Mouse (Mus musculus) left cerebral cortex, adult 18-20 months (tissue): Measurements from ENCODE around the gene Epb41l2. TPM values are rescaled to one million over a fixed set of nuclear protein-coding genes. Genes with fewer than 3 reads are reported as not detected.

Experiments used
- DNase-seq, 2 experiments: peaks; one replicate each; pipeline ENCODE4 v3.0.0; 2021 to 2022; ENCODE audit warnings: low spot score in 2 of 2, mixed read lengths in 1 of 2
- total RNA-seq, 2 experiments: library from RNA; stranded (reverse); gene quantifications; 2 replicates each; pipeline ENCODE4 v1.2.3; 2021

The Epb41l2 gene
- total RNA-seq, 2 experiments from 2014 or later = 108 to 113 TPM

DNA sequence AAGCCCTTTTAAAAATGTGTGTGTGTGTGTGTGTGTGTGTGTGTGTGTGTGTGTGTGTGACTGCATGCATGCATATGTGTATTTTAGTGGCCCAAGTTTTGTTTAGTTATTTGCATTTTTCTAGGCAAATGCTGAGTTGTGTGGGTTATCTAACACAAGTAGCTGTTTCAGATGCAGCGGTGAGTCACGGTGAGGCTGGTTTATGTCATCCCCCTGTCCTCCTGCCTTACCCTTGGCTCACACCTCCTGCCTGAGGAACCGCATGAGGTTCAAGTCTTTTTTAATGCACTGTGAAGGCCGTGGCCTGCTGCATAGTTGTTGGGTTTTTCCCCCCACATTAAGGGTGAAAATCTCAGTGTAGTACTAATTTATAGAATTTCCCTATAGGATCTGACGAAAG lies 73.3 kb downstream of the Epb41l2 start:
- DNase-seq = peak in 1 of 2 experiments; percentile 40

DNA sequence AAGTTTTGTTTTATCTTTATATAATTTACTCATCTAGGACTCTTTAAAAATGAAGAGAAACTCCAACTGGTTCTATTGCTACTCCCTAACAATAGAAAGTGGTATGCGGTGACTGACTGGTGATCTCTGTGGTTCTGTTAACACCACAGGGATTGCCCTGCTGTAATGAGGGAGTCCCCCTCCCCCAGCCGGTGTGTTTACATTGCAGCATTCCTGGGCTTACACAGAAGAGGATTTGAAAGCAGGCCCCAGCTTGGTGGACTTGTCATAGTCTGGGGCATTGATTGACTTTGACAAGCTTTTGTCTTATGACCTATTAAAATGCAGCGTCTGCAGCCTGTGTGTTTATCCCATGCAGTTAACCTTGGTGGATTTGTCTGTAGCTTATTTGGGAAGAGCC lies 73.9 kb downstream of the Epb41l2 start:
- no peak for DNase-seq

DNA sequence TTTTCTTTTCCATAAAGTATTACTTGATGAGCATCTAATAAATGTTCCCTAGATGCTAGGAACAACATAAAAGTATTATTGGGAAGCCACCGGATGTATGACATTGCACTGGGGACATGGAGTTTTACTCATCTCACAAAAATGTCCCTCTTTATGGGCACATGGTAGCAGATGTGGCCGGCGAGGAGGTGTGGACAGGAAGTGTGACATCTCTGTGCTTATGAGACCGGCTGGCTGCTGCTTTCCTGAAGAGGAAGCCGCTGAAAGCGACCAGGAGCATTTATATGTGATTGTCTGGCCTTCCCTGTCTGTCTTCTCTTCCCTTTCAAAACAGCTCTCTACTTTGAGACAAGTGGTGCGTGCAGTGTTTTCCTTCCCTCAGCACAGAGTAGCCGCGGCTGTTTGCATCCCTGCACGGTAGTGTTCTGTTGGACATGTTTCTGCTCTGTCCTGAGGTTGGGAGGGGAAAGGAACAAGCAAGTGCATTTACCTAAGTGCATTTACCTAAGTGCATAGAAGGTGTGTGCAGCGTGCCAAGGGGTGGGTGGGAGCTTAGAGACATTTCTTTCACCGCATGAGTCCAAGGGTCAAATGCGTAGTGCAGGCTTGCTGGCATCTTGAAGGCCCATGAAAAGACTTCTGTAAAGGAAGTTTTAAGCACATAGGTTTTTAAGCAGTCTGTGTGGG lies 74.9 kb downstream of the Epb41l2 start:
- no peak for DNase-seq

DNA sequence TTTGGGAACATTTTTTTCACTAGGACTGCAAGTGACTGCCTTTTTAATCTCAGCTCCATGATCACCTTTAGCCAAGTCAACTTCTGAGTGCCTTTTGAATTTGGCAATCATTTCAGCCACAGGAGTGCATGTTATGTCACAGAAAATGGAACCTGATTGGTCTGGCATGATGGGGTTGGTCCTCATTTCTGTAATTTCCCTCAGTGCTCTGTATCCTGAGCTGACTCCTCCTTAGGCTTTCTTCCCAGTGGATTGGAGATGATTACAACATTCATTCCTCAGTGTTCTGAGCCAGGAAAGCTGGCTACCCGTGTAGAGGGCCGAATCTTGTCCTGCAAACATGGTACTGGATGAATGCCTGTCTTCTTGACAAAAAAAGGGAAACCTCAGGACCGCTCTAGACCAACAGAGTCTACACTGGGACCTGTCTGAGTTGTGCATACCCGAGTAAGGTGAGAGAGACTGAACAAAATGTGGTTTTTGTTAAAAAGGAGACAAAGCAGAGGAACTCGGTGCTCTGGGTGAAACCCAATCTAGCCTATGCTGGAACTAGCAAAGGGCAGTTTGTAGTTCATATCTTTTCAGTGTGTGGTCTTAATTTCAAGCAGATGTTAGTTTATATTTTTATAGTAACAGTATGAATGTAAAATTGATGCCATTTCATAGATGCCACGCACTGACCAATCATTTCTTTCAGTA lies 77.3 kb downstream of the Epb41l2 start:
- no peak for DNase-seq

DNA sequence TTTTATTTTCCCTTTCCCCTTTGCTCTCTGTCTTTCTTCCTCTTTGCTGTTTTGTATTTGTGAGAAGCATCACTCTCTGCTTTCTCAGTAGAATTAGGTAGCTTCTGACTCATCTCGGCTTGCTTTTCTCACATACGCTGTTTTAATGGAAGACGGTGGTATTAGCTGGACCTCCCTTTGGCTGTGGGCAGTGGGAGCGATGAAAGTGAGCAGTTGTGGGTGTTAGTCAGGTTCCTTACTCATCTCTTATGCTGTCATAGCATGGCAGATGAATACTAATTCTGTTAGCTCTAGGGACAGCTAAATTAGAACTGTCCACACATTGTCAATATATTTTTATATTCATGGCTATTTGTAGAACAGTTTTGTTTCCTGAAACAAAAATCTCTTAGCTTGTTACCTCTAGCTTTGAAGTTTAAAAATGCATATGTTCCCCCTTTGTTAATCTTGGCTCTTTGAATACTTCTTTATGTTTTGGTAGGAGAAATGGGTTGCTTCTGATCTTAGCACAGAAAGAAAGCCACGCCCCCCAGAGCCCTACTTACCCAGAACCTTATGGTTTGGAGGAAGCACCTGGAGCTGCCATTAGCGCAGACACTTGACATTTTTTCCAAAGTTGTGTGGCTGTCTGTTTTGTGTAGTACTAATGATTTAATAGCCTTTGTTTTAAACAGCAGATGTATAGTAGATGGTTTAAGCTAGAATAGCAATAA lies 78.1 kb downstream of the Epb41l2 start:
- no peak for DNase-seq

DNA sequence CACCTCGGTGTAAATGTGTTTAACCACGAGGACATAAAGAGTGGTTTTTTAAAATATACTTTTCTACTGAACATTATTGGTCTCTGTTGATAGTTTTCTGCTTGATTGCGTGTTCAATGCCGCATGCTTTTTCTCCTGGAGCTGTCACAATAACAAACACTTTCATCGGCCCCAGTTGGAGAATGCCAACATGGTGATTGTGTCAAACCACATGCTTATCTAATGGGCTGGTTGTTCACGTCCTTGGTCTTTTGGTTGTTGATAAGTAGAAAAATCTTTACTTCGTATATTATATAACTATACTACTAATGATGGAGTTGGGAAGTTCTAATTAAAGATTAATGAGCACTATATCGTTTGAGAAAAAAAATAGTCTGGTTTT lies 78.7 kb downstream of the Epb41l2 start:
- DNase-seq = no peak

DNA sequence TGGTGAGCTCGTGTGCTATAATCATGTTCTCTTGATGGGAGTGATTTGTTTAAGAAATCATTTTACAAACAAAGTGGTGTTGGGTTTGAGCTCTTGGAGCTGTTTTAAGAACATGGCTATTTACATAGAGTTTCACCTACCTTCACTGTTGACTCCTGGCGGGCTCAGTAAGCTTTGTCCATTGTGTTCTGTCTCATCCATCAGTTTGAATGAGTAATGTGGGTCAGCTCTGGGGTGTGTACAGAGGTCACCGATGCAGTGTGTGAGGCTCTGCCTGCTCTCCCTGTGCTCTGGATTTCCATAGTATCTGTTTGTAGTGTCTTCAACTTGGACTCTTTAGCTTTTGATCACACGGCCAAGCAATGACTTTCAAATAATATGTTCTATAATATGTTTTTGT lies 79.6 kb downstream of the Epb41l2 start:
- no peak for DNase-seq

DNA sequence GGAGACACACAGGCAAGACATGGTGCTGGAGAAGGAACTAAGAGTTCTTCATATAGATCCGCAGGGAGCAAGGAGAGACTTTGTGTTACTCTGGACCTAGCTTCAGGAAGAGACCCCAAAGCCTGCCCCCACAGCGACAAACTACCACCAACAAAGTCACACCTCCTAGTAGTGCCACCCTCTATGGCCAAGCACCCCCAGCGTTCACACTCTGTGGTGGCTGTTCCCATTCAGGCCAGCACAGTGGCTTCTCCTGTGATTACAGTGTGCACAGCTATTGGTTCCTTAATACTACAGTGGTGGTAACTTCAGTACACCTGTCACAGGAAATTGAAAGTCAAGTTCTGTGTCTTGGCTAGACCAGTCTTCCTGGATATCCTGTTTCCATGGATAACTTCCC lies 80.3 kb downstream of the Epb41l2 start:
- no peak for DNase-seq

DNA sequence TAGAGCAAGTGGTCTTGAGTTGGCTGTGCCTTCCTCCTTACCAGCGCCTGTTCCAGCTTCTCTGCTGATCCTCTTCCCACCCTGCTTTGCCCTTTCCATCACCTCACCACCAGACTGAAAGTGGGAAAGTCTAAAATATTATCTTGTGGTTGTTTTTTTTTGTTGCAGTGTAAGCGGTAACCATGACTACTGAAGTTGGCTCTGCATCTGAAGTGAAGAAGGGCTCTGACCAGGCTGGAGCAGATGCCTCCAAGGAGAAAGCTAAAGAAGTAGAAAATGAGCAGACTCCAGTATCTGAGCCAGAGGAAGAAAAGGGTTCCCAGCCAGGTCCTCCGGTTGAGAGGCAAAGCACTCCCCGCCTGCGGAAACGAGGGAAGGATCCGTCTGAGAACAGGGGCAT lies 81.8 kb downstream of the Epb41l2 start:
- DNase-seq = no peak

DNA sequence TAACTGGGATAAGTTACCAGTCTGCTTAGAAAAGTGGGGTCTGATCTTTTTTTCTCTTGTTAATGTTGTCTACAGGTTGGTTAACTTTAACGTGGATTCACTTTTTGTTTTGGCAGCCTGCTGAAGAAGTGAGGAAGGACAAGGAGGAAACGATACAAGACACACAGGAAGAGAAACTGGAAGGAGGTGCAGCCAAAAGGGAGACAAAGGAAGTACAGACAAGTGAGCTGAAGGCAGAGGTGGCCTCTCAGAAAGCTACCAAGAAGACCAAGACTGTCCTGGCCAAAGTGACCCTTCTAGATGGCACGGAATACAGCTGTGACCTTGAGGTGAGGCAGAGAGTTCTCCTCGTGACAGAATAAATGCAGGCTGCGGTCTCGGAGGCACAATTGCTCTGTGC lies 84.0 kb downstream of the Epb41l2 start:
- DNase-seq = no peak

DNA sequence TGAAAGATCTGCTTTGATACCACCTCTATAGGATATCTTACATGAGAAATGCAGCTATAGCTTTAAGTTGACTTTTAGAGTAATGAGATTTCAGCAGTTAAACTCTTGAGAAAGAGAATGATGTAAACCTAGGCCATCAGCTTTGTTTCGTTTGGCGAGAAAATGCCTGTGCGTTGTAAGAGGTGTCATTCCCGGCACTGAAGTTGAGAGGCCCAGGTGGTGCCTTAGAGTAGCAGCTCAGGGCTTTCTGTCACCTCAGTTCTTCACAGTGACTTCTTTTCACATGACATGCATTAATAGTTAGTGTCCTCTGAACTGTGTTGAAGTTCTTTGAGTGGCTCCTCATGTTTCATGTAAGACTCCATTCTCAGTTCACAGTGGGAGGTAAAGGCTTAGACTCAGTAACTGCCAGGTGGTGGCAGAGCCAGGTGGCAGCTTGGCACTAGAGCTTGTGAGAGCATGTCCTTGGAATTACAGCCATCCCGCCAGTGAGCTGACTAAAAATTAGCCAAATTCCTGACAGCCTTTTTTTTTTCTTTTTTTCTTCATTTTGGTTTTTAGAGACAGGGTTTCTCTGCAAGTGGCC lies 84.7 kb downstream of the Epb41l2 start:
- no peak for DNase-seq

DNA sequence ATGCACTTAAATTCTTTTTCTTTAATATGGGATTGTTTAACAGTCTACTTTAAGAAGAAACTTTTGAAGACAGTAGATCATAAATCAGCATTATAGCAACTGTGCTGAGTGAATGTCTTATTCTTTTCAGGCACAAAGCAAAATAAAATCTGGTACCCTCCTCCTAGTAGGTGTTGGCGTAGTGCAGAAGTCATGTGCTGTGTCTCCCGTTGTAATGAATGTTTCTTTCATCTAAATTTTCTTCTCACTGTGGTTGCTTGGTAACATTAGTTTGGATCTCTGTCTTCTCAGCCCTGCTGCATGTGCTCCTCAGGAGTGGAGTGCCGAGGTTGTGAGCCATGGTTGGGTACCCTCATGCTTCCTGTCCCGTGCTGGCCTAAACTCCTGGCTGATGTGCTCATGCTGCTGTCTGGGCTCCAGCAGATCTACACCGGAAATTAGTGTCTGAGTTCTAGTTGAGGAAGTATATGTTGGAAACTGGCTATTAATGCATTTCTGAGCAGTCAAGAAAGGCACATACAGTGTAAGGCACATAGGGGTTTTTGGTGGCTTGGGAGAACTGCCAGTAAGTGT lies 87.4 kb downstream of the Epb41l2 start:
- no peak for DNase-seq

DNA sequence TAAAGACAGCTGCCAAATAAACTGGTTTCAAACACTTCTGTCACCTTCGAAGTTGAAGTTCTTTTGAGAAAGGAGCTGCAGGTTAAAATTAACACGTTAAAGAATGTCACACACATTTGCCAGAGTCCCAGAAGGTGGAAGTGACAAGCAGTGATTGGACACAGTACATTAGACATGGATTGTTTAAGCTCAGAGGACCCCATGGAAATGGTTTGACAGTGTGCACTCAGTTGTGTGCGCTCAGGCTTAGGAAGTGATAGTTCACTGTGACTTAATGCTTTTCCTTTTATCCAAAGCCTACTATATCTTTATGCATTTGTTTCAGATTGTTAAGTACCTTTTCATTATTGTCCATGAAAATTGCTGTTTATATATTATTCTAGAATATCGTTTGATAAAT lies 89.1 kb downstream of the Epb41l2 start:
- DNase-seq = no peak

DNA sequence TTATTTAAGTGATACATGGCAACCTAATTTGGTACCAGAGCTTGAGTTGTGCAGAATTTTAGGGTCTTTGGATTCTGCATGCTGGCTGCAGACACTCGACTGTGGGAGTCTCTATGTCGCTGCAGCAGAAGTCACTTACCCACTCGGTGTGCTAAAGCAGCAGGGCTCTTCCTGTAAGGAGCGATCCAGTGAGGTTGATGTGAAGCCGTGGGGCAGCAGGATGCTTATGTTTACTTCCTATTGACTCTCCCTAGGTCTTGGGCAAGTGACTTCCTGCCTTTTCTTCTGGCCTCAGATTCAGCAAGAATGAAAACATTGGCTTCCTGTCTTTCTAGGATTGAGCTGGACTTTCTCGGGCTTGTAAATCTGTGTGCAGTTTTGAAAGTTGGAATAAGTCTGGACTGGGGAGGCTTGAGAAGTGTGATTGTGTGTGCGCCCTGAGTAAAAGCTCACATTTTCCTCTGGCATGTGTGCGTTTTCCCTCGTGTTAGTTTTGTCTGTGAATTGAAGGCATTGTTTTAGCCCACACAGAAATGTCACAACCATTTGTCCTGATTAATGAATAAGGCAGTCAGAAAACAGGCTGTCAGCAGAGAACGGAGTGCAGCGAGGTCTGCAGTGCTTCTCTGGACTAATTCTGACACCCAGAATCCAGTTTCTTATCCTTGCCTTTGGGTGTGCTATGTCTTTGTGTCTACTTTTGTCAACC lies 89.9 kb downstream of the Epb41l2 start:
- DNase-seq = no peak

DNA sequence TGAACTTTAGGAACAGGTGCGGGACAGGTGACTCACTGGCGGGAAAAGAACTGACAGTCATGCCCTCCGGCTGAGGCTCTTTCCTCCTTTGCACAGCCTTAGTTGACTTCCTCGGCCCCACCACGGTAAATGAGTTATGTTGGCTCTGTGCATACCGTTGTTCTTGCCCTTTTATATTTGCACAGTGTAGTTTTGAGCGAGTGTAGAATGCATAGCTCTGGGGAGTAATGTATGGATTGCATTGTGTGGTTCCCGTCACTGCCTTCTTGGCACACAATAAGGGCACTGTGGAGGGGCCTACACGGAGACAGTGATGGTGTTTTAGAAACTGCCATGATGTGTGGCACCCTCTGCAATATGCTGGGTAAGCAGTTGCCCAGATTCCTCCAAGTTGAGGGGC lies 93.6 kb downstream of the Epb41l2 start:
- no peak for DNase-seq

DNA sequence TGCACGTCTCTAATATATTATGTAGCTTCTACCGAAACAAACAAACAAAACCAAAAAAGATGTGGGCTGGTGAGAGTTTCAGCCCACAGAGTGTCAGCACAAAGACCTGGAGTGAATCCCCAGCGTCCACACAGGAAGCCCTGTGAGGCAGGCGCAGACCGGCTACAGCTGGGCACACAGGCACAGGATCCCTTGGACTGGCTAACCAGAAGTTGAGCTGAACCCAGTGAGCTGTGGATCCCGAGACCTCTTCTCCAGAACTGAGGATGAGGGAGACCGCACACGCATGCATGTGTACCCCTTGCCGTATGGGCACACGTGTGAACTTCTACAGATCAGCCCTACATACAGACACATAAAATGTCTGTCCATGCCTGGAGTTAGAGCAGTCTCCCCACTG lies 94.2 kb downstream of the Epb41l2 start:
- DNase-seq = no peak

DNA sequence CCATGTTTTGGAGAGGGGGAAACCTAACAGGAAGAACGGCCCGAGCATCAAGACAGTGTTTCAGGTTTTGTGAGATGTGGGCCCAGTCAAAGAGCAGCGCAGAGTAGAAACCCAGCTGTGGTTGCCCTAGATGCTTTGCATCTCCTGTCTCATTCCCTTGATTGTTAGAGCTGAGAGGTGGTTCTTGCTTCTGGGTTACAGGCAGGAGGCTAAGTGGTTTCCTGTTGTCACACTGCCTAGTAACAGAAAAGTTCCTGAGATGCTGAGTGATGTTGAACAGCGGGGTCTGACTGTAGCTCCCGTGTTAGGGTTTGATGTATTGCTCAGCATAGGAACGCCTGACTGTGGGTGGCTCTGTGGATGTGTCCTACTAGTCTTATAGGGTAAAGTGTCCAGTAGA lies 97.5 kb downstream of the Epb41l2 start:
- no peak for DNase-seq

DNA sequence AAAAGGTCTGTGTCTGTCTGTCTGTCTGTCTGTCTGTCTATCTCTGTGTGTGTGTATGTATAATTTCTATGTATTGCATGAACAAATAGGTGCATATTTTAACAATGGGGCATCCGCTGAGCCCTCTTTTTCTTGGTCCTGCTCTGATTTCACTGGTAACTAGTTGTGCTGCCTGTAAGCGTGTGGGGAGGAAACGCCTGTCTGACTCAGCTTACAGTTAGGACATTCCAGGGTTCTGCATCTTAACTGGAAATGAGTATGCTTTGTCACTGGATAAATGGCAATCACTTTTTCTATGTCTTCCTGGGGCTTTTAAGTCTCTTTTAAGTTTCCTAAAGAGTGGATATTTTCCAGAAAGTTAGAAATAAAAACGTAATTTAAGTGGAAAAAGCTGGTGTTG lies 98.4 kb downstream of the Epb41l2 start:
- DNase-seq = no peak

DNA sequence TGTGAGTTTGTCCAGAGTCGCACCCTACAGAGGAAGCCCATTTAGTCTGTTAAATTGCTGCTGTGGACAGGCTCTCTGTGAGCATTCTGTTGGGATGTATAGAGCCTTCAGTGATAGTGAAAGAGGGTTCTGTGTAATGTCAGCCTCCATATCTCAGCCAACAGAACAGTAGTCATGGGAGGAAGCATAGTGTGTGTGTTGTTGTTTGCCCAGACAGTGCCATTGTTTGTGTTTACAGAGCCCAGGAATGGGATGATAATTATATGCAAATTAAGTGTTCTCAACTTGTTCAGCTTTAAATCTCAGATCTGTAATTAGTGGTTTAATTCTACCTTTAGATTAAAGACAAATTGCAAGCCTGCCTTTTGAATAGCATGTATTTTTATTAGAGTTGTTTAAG lies 102.2 kb downstream of the Epb41l2 start:
- no peak for DNase-seq

DNA sequence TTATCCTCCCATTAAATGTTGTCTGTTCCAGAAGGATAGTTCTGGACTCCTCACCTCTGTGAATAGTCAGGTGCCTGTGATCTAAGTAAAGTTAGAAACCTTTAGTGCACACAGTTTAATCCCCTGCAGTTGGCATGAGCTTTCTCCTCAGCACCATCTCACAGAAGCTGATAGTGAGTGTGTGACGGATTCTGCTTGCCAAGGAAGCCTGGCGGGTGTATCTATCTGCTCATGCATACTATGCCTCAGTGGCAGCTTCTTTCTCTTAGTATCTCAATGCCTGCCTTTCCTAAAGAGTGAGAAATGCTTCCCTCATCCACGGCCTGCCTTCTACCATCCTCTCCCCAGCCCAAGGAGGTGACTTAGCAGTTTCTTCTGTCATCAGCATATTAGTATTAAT lies 103.1 kb downstream of the Epb41l2 start:
- DNase-seq = no peak

DNA sequence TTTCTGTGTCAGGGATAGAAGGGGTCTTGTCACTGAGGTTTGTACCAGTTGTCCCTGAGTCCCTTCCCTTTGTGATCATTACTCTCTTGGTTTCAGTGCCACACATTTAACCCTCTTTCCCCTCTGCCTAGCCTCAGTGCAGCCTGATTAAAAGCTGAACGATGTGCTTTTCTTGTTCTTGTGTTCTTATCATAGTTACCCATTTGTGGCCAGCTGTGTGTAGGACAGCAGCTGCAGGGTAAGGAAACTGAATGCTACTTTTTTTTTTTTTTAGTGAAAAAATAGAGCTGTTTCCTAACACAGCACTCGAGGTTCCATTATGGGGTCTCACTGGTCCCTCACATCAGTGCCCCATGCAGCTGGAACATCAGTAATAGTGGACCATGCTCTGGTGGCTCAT lies 106.9 kb downstream of the Epb41l2 start:
- DNase-seq = no peak
